In the genomic region with DNA sequence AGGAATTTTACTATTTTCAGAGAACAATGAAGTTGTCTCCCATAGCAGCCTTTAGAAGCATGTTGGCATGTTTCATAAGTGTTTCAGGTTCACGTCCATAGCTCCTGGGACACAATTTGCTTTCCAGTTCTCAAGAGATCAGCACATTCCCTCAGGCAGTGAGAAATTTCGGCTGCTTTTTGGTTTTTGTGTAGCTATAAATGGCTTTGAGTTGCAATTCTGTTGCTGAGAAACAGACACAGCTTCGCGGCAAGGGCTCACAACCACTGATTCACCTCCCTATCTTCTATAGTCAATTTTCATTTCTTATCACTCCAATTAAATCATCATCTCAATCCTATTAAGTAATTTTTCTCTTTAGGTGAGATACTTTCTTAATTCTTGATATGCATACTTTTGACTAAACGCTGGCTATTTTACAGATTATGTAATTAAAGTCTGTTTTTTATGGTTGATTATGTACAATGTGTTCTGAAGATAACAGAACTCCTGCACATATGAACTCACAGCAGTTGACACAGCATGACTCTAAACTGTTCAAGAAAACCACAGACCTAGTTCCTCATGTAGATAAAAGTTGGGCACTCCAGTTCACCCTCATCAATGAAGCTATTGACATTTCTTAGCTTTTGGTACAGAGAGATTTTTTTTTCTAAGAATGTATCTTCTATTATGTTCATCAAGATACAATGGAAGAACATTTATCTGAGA, we compare ENCODE assay signal across 21 mouse cellular contexts.
DNase-seq lines count a peak whose midpoint lies in the region; ATAC-seq and TF ChIP-seq lines count a peak whose summit lies in the region.
"Had no signal": no experiment of that assay in that cellular context is flagged by ENCODE, and none has a peak within 500 bp of the region (broad histone marks: within the 10 kb centered on the region; RNA-seq: fewer than 3 reads in every experiment).

No protein-coding gene starts in this region.

- H3K4me2 ChIP-seq in heart, embryonic 12.5 days = no peak overlapping the region
- H3K4me2 ChIP-seq: embryonic facial prominence, embryonic 13.5 days; heart, embryonic 13.5 days; liver, embryonic 12.5 days; lung, embryonic 14.5 days; midbrain, embryonic 12.5 days had no signal

- H3K4me1 ChIP-seq in heart, embryonic 12.5 days (replicated peaks) = no peaks in the 10 kb centered on the region
- H3K4me1 ChIP-seq: embryonic facial prominence, embryonic 13.5 days; heart, embryonic 13.5 days; liver, embryonic 12.5 days; midbrain, embryonic 12.5 days had no signal

- H3K9ac ChIP-seq in heart, embryonic 12.5 days = no peak overlapping the region
- H3K9ac ChIP-seq: embryonic facial prominence, embryonic 13.5 days; heart, embryonic 13.5 days; liver, embryonic 12.5 days; lung, embryonic 14.5 days; midbrain, embryonic 12.5 days had no signal

- ATAC-seq in heart, embryonic 12.5 days (ENCODE audit: insufficient number of reproducible peaks, low FRiP score) = no peak
- ATAC-seq: CD4-positive, CD25-positive, alpha-beta regulatory T cell, adult 4 months; liver, embryonic 12.5 days had no signal

- no peaks in the 10 kb centered on the region for H3K36me3 ChIP-seq in heart, embryonic 12.5 days
- H3K36me3 ChIP-seq: embryonic facial prominence, embryonic 13.5 days; heart, embryonic 13.5 days; liver, embryonic 12.5 days; midbrain, embryonic 12.5 days had no signal

- H3K4me3 ChIP-seq in layer of hippocampus, adult 2 months = no peak overlapping the region
- H3K4me3 ChIP-seq in heart, embryonic 12.5 days = no peak overlapping the region
- H3K4me3 ChIP-seq: embryonic facial prominence, embryonic 13.5 days; heart, embryonic 13.5 days; liver, embryonic 12.5 days; midbrain, embryonic 12.5 days had no signal

- no peaks in the 10 kb centered on the region for H3K27me3 ChIP-seq in heart, embryonic 12.5 days (replicated peaks)
- H3K27me3 ChIP-seq: embryonic facial prominence, embryonic 13.5 days; heart, embryonic 13.5 days; liver, embryonic 12.5 days; midbrain, embryonic 12.5 days had no signal

- 76% methylated on average over 5 of the region's 5 CpGs for WGBS in heart, embryonic 12.5 days

- peak; percentile 1 for DNase-seq in cerebellum, adult 11-12 months
- DNase-seq in cerebellum, adult 8-10 months = no peak
- DNase-seq in layer of hippocampus, adult 2 months (ENCODE audit: low spot score in 2 of 2) = peak; percentile 1 to 9
- no peak for DNase-seq in layer of hippocampus, postnatal 36 days
- peak; percentile 19 for DNase-seq in MEL-GATA-1-ER (ENCODE audit: extremely low read depth, low read depth)
- DNase-seq in right cerebral cortex, postnatal 10 days (ENCODE audit: low spot score in 2 of 2) = peak; percentile 27 to 32
- no peak for DNase-seq in kidney, adult 11 months
- DNase-seq: adrenal gland, adult 8-10 months; cerebellum, adult 11 months; heart, postnatal 36 days; kidney, adult 2 months; kidney, postnatal 36 days; lung, embryonic 14.5 days; retina, postnatal 1 day; thymus, postnatal 14 days had no signal

- H3K27ac ChIP-seq in layer of hippocampus, adult 2 months = peak overlapping the region; percentile 80
- H3K27ac ChIP-seq in heart, embryonic 12.5 days (ENCODE audit: poor library complexity, severe bottlenecking) = no peak overlapping the region
- H3K27ac ChIP-seq: embryonic facial prominence, embryonic 13.5 days; heart, embryonic 13.5 days; liver, embryonic 12.5 days; midbrain, embryonic 12.5 days had no signal

- no peaks in the 10 kb centered on the region for H3K9me3 ChIP-seq in heart, embryonic 12.5 days (replicated peaks)
- H3K9me3 ChIP-seq: embryonic facial prominence, embryonic 13.5 days; heart, embryonic 13.5 days; liver, embryonic 12.5 days; midbrain, embryonic 12.5 days had no signal

- no peak for TF ChIP-seq CTCF in layer of hippocampus, adult 2 months (conservative IDR thresholded peaks at IDR 0.05)

Comparison
In these comparisons a context has a peak if more than half of its experiments do, and no peak if none do; other contexts are left out.
1. DNase-seq: peak in cerebellum, adult 11-12 months (single experiment), layer of hippocampus, adult 2 months (2 of 2), MEL-GATA-1-ER (single experiment) and right cerebral cortex, postnatal 10 days (2 of 2); none in cerebellum, adult 8-10 months (single experiment), layer of hippocampus, postnatal 36 days (0 of 2) and kidney, adult 11 months (single experiment).